Mouse (Mus musculus) midbrain, postnatal 0 days (tissue): ENCODE measurements around the gene Sspn. TPM values are rescaled to one million over a fixed set of nuclear protein-coding genes. Genes with fewer than 3 reads are reported as not detected.

ENCODE experiments used
- ATAC-seq: fragments of 200-750 bp; cut with Nextera tagmentation; 2 replicates; pipeline ENCODE4 v1.8.0; 2017; ENCODE audit warnings: moderate number of reproducible peaks, mild to moderate bottlenecking, moderate TSS enrichment, moderate library complexity; ENCODE audit not compliant: low FRiP score
- DNase-seq: peaks from one replicate; pipeline ENCODE4 v3.0.0-alpha.2; 2015; ENCODE audit warnings: low spot score
- H3K27ac ChIP-seq: fragments of 300-500 bp; sonication (generic); 2 replicates; pipeline ENCODE4 v1.5.1; 2014; ENCODE audit warnings: low read depth, mild to moderate bottlenecking, low read length, mixed read lengths
- H3K27me3 ChIP-seq: fragments of 300-500 bp; sonication (generic); 2 replicates; pipeline ENCODE4 v1.6.1; 2014; ENCODE audit warnings: low read length, control low read depth, mixed read lengths; ENCODE audit not compliant: insufficient read depth
- H3K36me3 ChIP-seq: fragments of 300-500 bp; sonication (generic); 2 replicates; pipeline ENCODE4 v1.6.1; 2014; ENCODE audit warnings: low read length, control low read depth, mixed read lengths; ENCODE audit not compliant: insufficient read depth
- H3K4me1 ChIP-seq: fragments of 300-500 bp; sonication (generic); 2 replicates; pipeline ENCODE4 v1.6.1; 2014; ENCODE audit warnings: mild to moderate bottlenecking, control low read depth, antibody characterized with exemption, low read length, mixed read lengths; ENCODE audit not compliant: insufficient read depth
- H3K4me2 ChIP-seq: fragments of 300-500 bp; sonication (generic); 2 replicates; pipeline ENCODE4 v1.6.1; 2014; ENCODE audit warnings: low read depth, mild to moderate bottlenecking, low read length, mixed read lengths; ENCODE audit not compliant: poor library complexity, severe bottlenecking
- H3K4me3 ChIP-seq: fragments of 300-500 bp; sonication (generic); 2 replicates; pipeline ENCODE4 v1.5.1; 2014; ENCODE audit warnings: low read depth, mild to moderate bottlenecking, low read length, moderate library complexity
- H3K9ac ChIP-seq: fragments of 300-500 bp; sonication (generic); replicated peaks from 2 replicates; pipeline ENCODE4 v1.6.1; 2014; ENCODE audit warnings: mild to moderate bottlenecking, low read length, moderate library complexity, mixed read lengths; ENCODE audit not compliant: poor library complexity, severe bottlenecking
- H3K9me3 ChIP-seq: fragments of 300-500 bp; sonication (generic); 2 replicates; pipeline ENCODE4 v1.6.1; 2016; ENCODE audit warnings: low read length, control low read depth
- CTCF ChIP-seq: IDR thresholded peaks from 2 replicates; pipeline ENCODE4 v1.5.1; 2016; ENCODE audit warnings: antibody characterized with exemption, mild to moderate bottlenecking
- WGBS: fragments of 180-500 bp; shearing (Covaris S2); extraction: QIAGEN DNeasy Blood & Tissue Kit; methylation state at CpG from one replicate; pipeline ENCODE4 v1.1.7; 2014; 5-methylcytosine and 5-hydroxymethylcytosine counted together
- polyA plus RNA-seq: library from polyadenylated mRNA; unstranded; fragments of >200 nt; fragmentation: Nextera tagmentation; extraction: Ambion mirVana; gene quantifications from 2 replicates; pipeline ENCODE4 v1.2.1, GENCODE M21; 2015
- total RNA-seq: library from RNA; depleted of rRNA; stranded (reverse); fragments of >200 nt; gene quantifications from 2 replicates; pipeline ENCODE4 v1.2.3, GENCODE M21; 2014

Gene Sspn
- total and polyA plus RNA-seq, 2 experiments from 2014 or later = 5.7 to 6.1 TPM

DNA sequence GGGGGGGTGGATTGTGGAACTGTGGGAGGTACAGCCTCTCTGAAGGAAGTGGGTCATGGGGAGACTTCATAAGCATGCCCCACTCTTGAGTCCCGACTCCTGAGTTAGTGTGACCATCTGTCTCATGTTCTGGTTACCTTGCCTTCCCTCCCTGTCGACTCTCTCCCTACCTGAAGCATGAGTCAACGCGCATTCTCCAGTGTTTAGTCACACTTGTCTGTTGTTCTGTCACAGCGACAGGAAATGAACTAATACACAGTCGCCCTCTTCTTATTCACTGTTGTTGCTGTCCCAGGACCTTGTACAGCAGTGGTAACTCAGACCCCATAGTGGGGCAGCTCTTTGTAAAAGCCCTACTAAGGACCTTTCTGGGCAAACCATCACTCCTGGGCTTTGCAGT lies 41.4 kb downstream of the Sspn start:
- no peak for DNase-seq
- H3K27ac ChIP-seq = no peak overlapping the region
- no peak overlapping the region for H3K9ac ChIP-seq
- H3K27me3 ChIP-seq = no peaks in the 10 kb centered on the region
- no peak overlapping the region for H3K4me2 ChIP-seq
- TF ChIP-seq CTCF = no peak
- WGBS = 89% methylated on average over 6 of the region's 6 CpGs
- no peak for ATAC-seq
- H3K9me3 ChIP-seq = no peaks in the 10 kb centered on the region
- H3K4me3 ChIP-seq = no peak overlapping the region
- H3K36me3 ChIP-seq = no peaks in the 10 kb centered on the region
- H3K4me1 ChIP-seq = no peaks in the 10 kb centered on the region

DNA sequence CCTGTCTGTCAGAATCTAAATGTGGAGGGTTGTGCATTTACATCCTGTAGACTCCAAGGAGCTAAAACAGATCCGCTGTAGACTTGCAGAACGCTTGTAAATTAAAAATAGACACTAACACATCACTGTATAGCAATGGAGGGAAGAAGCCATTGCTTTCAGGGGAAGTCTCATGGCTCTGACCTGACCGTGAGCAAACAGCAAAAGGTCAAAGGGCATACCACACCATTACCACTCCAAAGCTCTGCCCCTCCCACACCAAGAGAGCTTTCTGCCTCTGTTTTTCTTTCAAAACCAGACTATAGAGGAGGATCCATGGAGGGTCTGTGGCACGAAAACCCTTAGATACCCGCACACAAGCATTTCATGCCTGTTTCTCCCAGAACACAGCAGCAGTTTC lies 41.9 kb downstream of the Sspn start:
- H3K27ac ChIP-seq = no peak overlapping the region
- WGBS = 63% methylated on average over 5 of the region's 5 CpGs
- DNase-seq = no peak
- H3K4me1 ChIP-seq = no peaks in the 10 kb centered on the region
- no peaks in the 10 kb centered on the region for H3K27me3 ChIP-seq
- TF ChIP-seq CTCF = no peak
- no peak overlapping the region for H3K4me3 ChIP-seq
- H3K36me3 ChIP-seq = no peaks in the 10 kb centered on the region
- no peaks in the 10 kb centered on the region for H3K9me3 ChIP-seq
- H3K4me2 ChIP-seq = no peak overlapping the region
- no peak overlapping the region for H3K9ac ChIP-seq
- no peak for ATAC-seq

DNA sequence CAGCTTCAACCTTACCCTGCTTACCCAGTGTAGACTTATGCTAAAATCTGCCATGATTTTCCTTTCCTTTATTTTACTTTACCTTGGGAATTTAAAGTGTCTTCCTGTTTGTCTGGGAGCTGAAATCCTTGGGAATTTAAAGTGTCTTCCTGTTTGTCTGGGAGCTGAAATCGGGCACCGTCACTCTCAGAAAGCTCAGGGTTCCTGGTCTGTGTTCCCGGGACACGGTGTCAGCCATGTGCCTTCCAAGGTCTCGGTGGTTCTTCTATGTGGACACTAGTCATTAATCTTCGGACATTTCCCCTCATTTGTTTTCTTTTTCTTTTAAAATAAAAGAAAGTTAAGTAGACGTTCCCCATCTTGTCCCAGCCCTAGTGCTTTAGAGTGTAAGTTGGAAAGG lies 43.3 kb downstream of the Sspn start:
- H3K9ac ChIP-seq = no peak overlapping the region
- H3K4me3 ChIP-seq = no peak overlapping the region
- no peaks in the 10 kb centered on the region for H3K4me1 ChIP-seq
- H3K27ac ChIP-seq = no peak overlapping the region
- H3K36me3 ChIP-seq = no peaks in the 10 kb centered on the region
- no peak overlapping the region for H3K4me2 ChIP-seq
- no peaks in the 10 kb centered on the region for H3K9me3 ChIP-seq
- no peak for TF ChIP-seq CTCF
- 85% methylated on average over 7 of the region's 7 CpGs for WGBS
- no peaks in the 10 kb centered on the region for H3K27me3 ChIP-seq
- ATAC-seq = no peak
- DNase-seq = no peak

DNA sequence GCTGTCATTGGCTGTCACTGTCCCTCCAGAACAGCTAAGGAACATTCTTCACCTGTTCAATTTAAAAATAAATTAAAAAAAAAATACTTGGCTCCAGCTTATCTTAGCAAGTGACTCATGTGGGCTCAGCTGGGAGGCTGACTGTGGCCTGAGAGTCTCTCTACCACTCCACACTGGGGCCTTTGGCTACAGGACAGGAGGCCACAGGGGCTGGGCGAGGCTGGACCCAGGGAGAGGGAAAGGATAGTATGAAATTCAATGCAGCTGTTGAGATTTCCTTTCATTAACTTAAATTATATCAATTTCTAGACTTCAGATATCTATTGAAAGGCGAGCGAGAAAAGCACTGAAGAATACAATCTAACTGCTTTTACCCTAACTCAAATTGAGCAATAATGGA lies 45.9 kb downstream of the Sspn start:
- Histone ChIP-seq H3K4me2 (no peak overlapping the region), H3K27me3 (no peaks in the 10 kb centered on the region), H3K4me3 (no peak overlapping the region), H3K9ac (no peak overlapping the region), H3K4me1 (no peaks in the 10 kb centered on the region), H3K36me3 (no peaks in the 10 kb centered on the region), H3K9me3 (no peaks in the 10 kb centered on the region), H3K27ac (no peak overlapping the region)
- TF ChIP-seq CTCF = no peak
- no peak for ATAC-seq
- 89% methylated on average over 3 of the region's 3 CpGs for WGBS
- no peak for DNase-seq

DNA sequence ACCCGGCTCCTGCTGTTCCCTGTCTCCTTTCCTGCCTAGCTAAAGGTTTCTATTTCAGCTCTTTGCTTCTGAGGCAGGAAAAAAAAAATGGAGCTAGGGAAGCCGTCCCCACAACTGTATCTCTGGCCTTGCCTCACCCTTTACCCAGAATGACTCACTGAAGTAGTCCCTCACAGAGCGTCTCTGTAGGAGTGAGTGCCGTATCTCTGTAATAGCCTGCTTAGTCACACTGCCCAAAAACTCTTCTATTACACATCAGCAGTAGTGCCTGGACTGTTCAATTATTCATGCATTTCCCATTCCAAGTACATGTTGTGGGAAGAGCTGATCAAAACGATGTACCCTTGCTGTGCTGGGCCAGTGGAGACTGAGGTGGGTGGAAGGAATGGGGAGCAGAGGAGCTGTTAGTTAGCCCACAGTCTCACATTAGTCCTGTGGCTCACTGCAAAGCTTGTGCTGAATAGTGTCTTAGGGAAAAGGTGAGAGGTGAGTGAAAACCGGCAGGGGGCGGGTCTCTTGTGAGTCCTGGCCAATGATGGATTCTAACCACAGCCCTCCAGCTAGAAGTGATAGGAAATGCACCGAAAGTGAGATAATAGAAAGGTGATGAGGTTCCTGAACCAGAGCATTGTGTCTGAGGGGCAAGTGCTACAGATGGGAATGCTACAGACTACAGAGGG lies 46.5 kb downstream of the Sspn start:
- ATAC-seq (no peak), DNase-seq (no peak)
- Histone ChIP-seq H3K27ac (no peak overlapping the region), H3K27me3 (no peaks in the 10 kb centered on the region), H3K4me3 (no peak overlapping the region), H3K4me2 (no peak overlapping the region), H3K9ac (no peak overlapping the region), H3K36me3 (no peaks in the 10 kb centered on the region), H3K9me3 (no peaks in the 10 kb centered on the region), H3K4me1 (no peaks in the 10 kb centered on the region)
- WGBS = 75% methylated on average over 8 of the region's 8 CpGs
- no peak for TF ChIP-seq CTCF

DNA sequence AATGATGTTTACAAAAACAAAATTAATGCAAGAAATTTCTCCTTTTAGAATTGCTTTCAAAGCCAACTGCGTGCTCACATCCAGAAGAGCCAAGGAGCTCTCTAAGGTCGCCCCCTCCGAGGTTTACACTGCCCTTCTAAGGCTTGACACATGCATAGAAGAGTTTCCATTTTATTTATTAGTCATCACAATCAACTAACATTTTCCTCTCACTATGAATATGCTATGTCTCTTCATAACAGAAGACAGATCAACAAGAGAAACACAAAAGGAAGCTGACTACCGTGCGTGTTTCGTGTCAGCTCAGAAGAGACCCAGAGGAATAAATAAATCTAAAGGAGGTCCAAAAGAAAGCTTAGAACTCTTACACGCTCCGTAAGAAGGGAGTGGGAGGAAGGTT lies 49.6 kb downstream of the Sspn start:
- no peak for TF ChIP-seq CTCF
- no peaks in the 10 kb centered on the region for H3K9me3 ChIP-seq
- no peaks in the 10 kb centered on the region for H3K27me3 ChIP-seq
- WGBS = 87% methylated on average over 8 of the region's 8 CpGs
- H3K27ac ChIP-seq = no peak overlapping the region
- DNase-seq (no peak), ATAC-seq (no peak)
- H3K4me2 ChIP-seq = no peak overlapping the region
- H3K9ac ChIP-seq = no peak overlapping the region
- no peaks in the 10 kb centered on the region for H3K4me1 ChIP-seq
- H3K36me3 ChIP-seq = no peaks in the 10 kb centered on the region
- no peak overlapping the region for H3K4me3 ChIP-seq
